Mouse (Mus musculus) liver, embryonic 12.5 days (tissue): Measurements from ENCODE around the gene 9530053A07Rik. TPM values are rescaled to one million over a fixed set of nuclear protein-coding genes. Genes with fewer than 3 reads are reported as not detected.

Experiments used
- ATAC-seq: fragments of 200-750 bp; cut with Nextera tagmentation; 2 replicates; pipeline ENCODE4 v1.8.0; 2017; ENCODE audit warnings: moderate number of reproducible peaks, mild to moderate bottlenecking, moderate library complexity
- H3K27ac ChIP-seq: fragments of 300-500 bp; sonication (generic); 2 replicates; pipeline ENCODE4 v1.5.1; 2016; ENCODE audit warnings: mild to moderate bottlenecking
- H3K27me3 ChIP-seq: fragments of 300-500 bp; sonication (generic); replicated peaks from 2 replicates; pipeline ENCODE4 v1.6.1; 2016; ENCODE audit warnings: mild to moderate bottlenecking, moderate library complexity
- H3K36me3 ChIP-seq: fragments of 300-500 bp; sonication (generic); 2 replicates; pipeline ENCODE4 v1.6.1; 2016; ENCODE audit warnings: mild to moderate bottlenecking, moderate library complexity
- H3K4me1 ChIP-seq: fragments of 300-500 bp; sonication (generic); 2 replicates; pipeline ENCODE4 v1.6.1; 2016
- H3K4me2 ChIP-seq: fragments of 300-500 bp; sonication (generic); 2 replicates; pipeline ENCODE4 v1.6.1; 2016; ENCODE audit warnings: mild to moderate bottlenecking, moderate library complexity
- H3K4me3 ChIP-seq: fragments of 300-500 bp; sonication (generic); 2 replicates; pipeline ENCODE4 v1.5.1; 2016; ENCODE audit warnings: mild to moderate bottlenecking, moderate library complexity
- H3K9ac ChIP-seq: fragments of 300-500 bp; sonication (generic); 2 replicates; pipeline ENCODE4 v1.6.1; 2016; ENCODE audit warnings: mild to moderate bottlenecking, moderate library complexity
- H3K9me3 ChIP-seq: fragments of 300-500 bp; sonication (generic); replicated peaks from 2 replicates; pipeline ENCODE4 v1.6.1; 2016; ENCODE audit warnings: mild to moderate bottlenecking, moderate library complexity
- WGBS: fragments of 180-500 bp; shearing (Covaris S2); methylation state at CpG from one replicate; pipeline ENCODE4 v1.1.7; 2016; ENCODE audit not compliant: insufficient replicate concordance; 5-methylcytosine and 5-hydroxymethylcytosine counted together
- polyA plus RNA-seq: library from polyadenylated mRNA; unstranded; fragments of >200 nt; fragmentation: Nextera tagmentation; extraction: Ambion mirVana; gene quantifications from 2 replicates; pipeline ENCODE4 v1.2.1, GENCODE M21; 2016

The 9530053A07Rik gene
- polyA plus RNA-seq, 1 experiment from 2014 or later: 0.01 TPM

DNA sequence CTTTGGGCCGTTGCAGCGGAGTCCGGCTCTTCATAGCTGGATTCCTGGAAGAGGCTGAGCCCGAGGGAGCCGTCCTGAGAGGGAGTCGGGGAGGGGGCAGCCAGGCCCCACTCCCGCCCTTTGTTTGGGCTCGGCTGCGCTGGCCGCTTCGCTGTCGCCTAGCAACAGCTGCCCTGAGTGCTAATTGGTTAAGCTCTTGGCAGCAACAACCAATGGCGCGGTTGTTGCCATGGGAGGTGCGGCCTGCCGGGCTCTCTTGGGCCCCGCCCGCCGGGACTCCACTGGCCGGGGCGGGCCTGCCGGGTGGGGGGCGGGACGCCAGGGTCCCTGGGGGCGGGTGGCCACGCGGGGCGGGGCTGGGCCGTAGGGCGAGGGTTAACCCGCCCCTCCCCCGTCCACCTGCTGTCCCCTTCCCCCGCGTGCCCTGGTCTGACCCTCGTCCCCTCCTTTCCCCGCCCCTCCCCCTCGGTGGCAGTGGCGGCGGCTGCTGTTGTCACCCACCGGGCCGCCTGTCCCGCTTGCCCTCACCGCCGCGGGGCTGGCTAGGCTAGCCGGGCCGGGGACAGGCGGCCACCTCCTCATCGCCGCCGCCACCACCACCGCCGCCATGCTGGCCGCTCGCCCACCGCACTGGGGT is 50.6 kb downstream of the 9530053A07Rik start:
- Histone ChIP-seq H3K36me3 (peaks cover 81% of the 10 kb centered on the region), H3K27ac (peak overlapping the region; percentile 90), H3K9me3 (no peaks in the 10 kb centered on the region), H3K4me3 (peak overlapping the region; percentile 92), H3K4me1 (peaks cover 22% of the 10 kb centered on the region), H3K27me3 (no peaks in the 10 kb centered on the region), H3K4me2 (peak overlapping the region; percentile 100), H3K9ac (peak overlapping the region; percentile 85)
- ATAC-seq: peak; percentile 92
- 2% methylated on average over 48 of the region's 56 CpGs for WGBS

DNA sequence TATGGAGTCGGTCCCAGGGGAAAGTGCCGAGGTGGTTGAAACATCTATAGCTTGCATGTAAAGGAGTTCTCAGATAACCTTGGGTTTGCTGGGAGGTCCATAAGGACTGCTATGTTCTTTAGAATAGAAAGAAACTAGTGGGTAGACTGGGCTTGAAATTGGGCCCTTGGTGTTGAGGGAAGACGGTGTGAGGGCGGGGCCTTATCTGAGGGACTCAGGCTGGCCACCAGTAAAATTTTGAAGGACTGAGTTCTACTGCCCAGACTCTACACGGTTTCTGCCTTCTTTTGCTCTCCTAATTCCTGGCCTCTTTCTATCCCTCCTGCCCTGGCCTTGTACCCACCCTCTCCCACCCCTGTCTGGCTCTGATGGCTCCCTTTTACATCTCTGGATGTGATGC is 51.6 kb downstream of the 9530053A07Rik start:
- Histone ChIP-seq H3K36me3 (peaks cover 81% of the 10 kb centered on the region), H3K9ac (peak overlapping the region; percentile 85), H3K4me1 (peaks cover 22% of the 10 kb centered on the region), H3K27me3 (no peaks in the 10 kb centered on the region), H3K4me2 (peak overlapping the region; percentile 100), H3K9me3 (no peaks in the 10 kb centered on the region), H3K4me3 (peak overlapping the region; percentile 92), H3K27ac (peak overlapping the region; percentile 90)
- WGBS: 54% methylated on average over 5 of the region's 5 CpGs
- ATAC-seq: no peak

DNA sequence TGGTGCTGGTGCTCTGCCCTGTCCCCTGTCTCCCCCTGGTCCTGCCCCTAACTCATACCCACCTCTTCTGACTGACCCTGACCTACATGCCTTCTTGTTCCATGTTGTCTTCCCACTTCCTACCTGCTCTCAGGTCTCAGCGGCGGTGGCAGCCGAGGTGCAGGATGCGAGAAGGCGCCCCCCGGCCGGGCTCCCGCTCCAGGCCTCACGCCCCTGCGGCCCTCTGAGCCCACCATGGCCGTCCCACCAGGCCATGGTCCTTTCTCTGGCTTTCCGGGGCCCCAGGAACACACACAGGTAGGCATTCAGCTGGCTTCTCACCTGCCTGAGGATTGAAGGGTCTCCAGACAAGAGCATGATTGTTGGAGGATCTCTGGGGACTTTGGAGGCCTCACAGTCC is 52.1 kb downstream of the 9530053A07Rik start:
- peaks cover 81% of the 10 kb centered on the region for H3K36me3 ChIP-seq
- H3K9me3 ChIP-seq: no peaks in the 10 kb centered on the region
- no peaks in the 10 kb centered on the region for H3K27me3 ChIP-seq
- H3K27ac ChIP-seq: peak overlapping the region; percentile 90
- H3K4me2 ChIP-seq: peak overlapping the region; percentile 100
- peaks cover 22% of the 10 kb centered on the region for H3K4me1 ChIP-seq
- ATAC-seq: no peak
- H3K9ac ChIP-seq: peak overlapping the region; percentile 85
- WGBS: 89% methylated on average over 12 of the region's 12 CpGs
- H3K4me3 ChIP-seq: peak overlapping the region; percentile 92

DNA sequence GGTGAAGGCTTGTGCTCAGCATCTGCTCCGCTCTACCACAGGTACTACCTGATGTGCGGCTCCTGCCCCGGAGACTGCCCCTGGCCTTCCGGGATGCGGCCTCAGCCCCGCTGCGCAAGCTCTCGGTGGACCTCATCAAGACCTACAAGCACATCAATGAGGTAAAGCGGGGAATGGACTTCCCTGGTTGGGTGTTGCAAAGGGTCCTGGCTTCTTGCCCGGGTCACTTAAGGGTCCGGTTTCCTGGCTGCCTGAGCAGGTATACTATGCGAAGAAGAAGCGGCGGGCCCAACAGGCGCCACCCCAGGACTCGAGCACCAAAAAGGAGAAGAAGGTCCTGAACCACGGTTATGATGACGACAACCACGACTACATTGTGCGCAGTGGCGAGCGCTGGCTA is 53.1 kb downstream of the 9530053A07Rik start:
- Histone ChIP-seq H3K9ac (no peak overlapping the region), H3K27me3 (no peaks in the 10 kb centered on the region), H3K4me2 (no peak overlapping the region), H3K36me3 (peaks cover 81% of the 10 kb centered on the region), H3K9me3 (no peaks in the 10 kb centered on the region), H3K4me1 (peaks cover 22% of the 10 kb centered on the region), H3K4me3 (no peak overlapping the region), H3K27ac (no peak overlapping the region; the same call in 1 of the 2 replicates)
- ATAC-seq: no peak
- WGBS: 88% methylated on average over 22 of the region's 22 CpGs

DNA sequence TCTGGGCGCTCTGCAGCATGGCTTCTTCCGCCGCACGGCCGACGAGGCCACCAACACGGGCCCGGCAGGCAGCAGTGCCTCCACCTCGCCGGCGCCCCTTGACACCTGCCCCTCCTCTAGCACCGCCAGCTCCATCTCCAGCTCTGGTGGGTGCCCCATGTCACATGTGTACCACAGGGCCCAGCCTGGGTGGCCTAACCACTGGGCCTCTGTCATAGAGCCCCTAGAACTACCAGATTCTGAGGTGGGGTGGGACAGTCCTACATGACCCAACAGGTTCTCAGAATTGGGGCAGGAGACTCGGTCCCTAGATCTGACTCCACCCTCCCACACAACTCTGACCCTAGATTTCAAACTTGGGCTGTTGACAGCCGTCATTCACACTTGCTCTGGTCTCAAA is 56.6 kb downstream of the 9530053A07Rik start:
- no peak overlapping the region for H3K9ac ChIP-seq
- 81% methylated on average over 14 of the region's 14 CpGs for WGBS
- peaks cover 99% of the 10 kb centered on the region for H3K36me3 ChIP-seq
- no peaks in the 10 kb centered on the region for H3K9me3 ChIP-seq
- no peak overlapping the region for H3K4me2 ChIP-seq
- H3K27ac ChIP-seq: no peak overlapping the region
- H3K4me1 ChIP-seq: peaks cover 9% of the 10 kb centered on the region
- no peak for ATAC-seq
- H3K27me3 ChIP-seq: no peaks in the 10 kb centered on the region
- H3K4me3 ChIP-seq: no peak overlapping the region

DNA sequence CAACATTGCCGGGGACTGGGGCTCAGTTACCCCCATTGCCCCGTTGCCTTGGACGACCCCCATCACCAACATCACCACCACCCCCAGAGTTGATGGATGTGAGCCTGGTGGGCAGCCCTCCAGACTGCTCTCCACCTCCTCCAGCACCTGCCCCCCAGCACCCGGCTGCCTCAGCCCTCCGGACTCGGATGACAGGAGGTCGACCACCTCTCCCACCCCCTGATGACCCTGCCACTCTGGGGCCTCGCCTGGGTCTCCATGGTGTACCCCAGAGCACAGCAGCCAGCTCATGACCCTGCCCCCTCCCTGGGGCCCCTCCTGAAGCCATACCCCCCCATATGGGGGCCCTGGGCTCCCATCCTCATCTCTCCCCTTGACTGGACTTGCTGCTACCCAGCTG is 57.4 kb downstream of the 9530053A07Rik start:
- ATAC-seq: no peak
- Histone ChIP-seq H3K36me3 (peaks cover 98% of the 10 kb centered on the region), H3K9me3 (no peaks in the 10 kb centered on the region), H3K4me3 (no peak overlapping the region), H3K27ac (no peak overlapping the region), H3K9ac (peak overlapping the region; percentile 25; the same call in 1 of the 2 replicates), H3K4me1 (peaks cover 1% of the 10 kb centered on the region; the same call in 1 of the 2 replicates), H3K27me3 (no peaks in the 10 kb centered on the region), H3K4me2 (no peak overlapping the region)
- WGBS: 79% methylated on average over 8 of the region's 8 CpGs

DNA sequence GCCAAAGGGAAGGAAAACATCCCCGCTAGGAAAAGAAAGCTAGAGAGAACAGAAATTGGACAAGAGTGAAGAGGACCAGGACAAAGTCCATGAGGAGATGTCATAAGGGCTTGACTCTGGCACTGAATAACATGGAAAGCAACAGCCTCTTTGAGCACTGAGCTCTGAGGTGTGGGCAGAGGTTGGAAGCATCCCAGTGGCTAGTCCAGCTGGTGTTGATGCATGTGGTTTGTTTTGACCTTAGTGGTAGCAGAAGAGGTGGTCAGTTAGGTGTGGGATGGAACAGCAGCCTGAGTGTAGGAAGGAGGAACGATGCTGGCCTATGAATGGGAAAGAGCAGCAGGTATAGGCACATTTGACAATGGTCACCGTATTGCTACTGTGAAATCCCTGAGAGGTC is 62.2 kb downstream of the 9530053A07Rik start:
- H3K4me2 ChIP-seq: no peak overlapping the region
- H3K9me3 ChIP-seq: no peaks in the 10 kb centered on the region
- H3K9ac ChIP-seq: no peak overlapping the region
- H3K36me3 ChIP-seq: peaks cover 77% of the 10 kb centered on the region
- no peak overlapping the region for H3K27ac ChIP-seq
- no peak for ATAC-seq
- no peaks in the 10 kb centered on the region for H3K4me1 ChIP-seq
- 87% methylated on average over 3 of the region's 3 CpGs for WGBS
- no peak overlapping the region for H3K4me3 ChIP-seq
- no peaks in the 10 kb centered on the region for H3K27me3 ChIP-seq

DNA sequence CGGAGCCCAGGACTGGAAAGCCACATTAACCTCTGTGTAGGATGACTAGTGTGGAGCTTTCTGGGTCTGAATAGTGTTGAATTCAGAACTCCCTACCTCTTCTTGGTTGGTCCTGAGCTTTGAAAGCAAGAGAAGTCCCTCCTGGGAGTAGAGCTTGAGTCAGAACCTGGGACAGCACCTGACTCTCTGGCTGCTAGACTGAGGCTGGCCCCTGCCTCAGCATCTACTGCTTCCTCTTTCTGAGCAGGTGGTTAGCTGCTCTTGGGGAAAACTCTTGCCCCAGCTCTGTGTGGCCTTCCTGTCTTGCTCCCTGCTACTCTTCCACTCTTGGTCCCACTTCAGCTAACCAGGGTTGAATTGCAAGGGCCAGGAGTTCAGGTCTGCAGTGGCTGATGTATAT is 62.6 kb downstream of the 9530053A07Rik start:
- ATAC-seq: no peak
- WGBS: 94% methylated on average over 1 of the region's 1 CpGs
- H3K9ac ChIP-seq: no peak overlapping the region
- H3K4me3 ChIP-seq: no peak overlapping the region
- H3K27ac ChIP-seq: no peak overlapping the region
- H3K36me3 ChIP-seq: peaks cover 72% of the 10 kb centered on the region
- no peaks in the 10 kb centered on the region for H3K4me1 ChIP-seq
- H3K9me3 ChIP-seq: no peaks in the 10 kb centered on the region
- H3K27me3 ChIP-seq: no peaks in the 10 kb centered on the region
- no peak overlapping the region for H3K4me2 ChIP-seq

DNA sequence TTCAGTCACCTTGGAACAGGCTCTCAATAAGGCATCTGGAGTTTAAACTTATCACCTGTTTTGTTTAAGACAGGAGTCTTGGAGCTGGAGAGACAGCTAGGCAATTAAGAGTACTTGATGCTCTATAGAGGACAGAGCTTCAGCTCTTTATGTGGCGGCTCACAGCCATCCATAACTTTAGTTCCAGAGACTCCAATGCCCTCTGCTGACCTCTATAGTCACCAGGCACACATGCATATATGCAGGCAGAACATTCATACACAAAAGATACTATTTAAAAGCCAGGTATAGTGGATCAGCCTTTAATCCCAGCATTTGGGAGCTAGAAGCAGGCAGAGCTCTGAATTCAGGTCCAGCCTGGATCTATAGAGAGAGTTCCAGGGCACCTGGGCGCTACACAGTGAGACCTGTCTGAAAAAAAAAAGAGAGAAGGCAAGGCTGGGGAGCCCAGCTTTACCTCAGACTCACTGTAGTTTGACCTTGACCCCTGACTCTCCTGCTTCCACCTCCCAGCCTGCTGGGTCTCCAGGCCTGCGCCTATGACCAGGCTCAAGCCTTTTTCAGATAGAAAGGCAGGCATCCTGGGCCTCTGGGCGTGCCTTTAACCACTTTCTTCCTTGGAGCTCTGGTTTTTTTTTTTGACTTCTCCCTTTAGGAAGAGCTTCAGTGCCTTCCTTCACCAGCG is 66.3 kb downstream of the 9530053A07Rik start:
- H3K9ac ChIP-seq: no peak overlapping the region
- 81% methylated on average over 5 of the region's 5 CpGs for WGBS

DNA sequence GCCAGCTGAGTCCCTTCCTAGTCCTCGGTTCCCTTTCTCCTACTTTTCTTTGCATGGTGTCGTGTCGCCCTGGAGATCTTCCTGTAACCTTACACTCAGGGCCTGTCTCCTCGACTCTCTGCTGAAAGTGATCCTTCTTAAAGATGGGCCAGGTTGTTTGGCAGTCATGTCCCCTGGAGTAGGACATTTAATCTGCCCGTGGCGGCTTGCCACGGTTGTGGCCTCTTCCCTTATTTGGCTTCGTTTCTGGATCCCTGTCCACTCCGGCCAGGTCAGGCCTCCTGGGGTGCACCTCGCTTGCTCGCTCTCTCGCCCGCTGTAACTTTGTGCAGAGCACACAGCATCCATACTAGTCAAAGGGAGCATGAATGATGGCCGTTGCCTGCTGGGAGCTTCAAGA is 67.3 kb downstream of the 9530053A07Rik start:
- H3K9ac ChIP-seq: no peak overlapping the region
- H3K36me3 ChIP-seq: peaks cover 27% of the 10 kb centered on the region
- WGBS: 78% methylated on average over 14 of the region's 14 CpGs
- H3K27me3 ChIP-seq: no peaks in the 10 kb centered on the region
- H3K4me1 ChIP-seq: no peaks in the 10 kb centered on the region
- no peaks in the 10 kb centered on the region for H3K9me3 ChIP-seq
- no peak for ATAC-seq
- H3K4me3 ChIP-seq: no peak overlapping the region
- H3K27ac ChIP-seq: no peak overlapping the region
- no peak overlapping the region for H3K4me2 ChIP-seq

More for the DNA sequence above, 66.3 kb downstream of the 9530053A07Rik start:
- no peaks in the 10 kb centered on the region for H3K9me3 ChIP-seq
- H3K36me3 ChIP-seq: peaks cover 36% of the 10 kb centered on the region
- no peaks in the 10 kb centered on the region for H3K27me3 ChIP-seq
- H3K27ac ChIP-seq: no peak overlapping the region
- no peak for ATAC-seq
- no peak overlapping the region for H3K4me2 ChIP-seq
- no peaks in the 10 kb centered on the region for H3K4me1 ChIP-seq
- no peak overlapping the region for H3K4me3 ChIP-seq

DNA sequence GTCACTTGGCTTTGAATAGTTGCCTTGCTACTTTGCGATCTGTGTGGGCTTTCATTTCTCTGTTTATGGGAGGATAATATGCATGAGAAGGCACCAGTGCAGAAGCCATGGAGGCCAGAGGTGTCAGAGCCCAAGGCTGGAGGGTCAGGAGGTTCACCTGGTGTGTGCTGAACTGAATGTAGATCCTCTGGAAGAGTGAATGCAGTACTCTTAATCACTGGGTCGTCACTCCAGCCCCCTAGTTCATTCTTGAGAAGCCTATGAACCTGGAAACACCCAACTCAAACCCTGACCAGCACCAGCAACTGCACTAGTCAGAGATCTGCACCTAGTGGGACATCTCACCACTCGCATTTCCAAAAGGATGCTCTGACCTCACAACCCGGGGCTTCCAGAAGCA is 69.8 kb downstream of the 9530053A07Rik start:
- no peaks in the 10 kb centered on the region for H3K9me3 ChIP-seq
- H3K4me1 ChIP-seq: no peaks in the 10 kb centered on the region
- no peaks in the 10 kb centered on the region for H3K27me3 ChIP-seq
- H3K4me3 ChIP-seq: no peak overlapping the region
- H3K36me3 ChIP-seq: peaks cover 9% of the 10 kb centered on the region
- ATAC-seq: no peak
- 55% methylated on average over 4 of the region's 4 CpGs for WGBS
- no peak overlapping the region for H3K27ac ChIP-seq
- no peak overlapping the region for H3K4me2 ChIP-seq
- H3K9ac ChIP-seq: no peak overlapping the region

DNA sequence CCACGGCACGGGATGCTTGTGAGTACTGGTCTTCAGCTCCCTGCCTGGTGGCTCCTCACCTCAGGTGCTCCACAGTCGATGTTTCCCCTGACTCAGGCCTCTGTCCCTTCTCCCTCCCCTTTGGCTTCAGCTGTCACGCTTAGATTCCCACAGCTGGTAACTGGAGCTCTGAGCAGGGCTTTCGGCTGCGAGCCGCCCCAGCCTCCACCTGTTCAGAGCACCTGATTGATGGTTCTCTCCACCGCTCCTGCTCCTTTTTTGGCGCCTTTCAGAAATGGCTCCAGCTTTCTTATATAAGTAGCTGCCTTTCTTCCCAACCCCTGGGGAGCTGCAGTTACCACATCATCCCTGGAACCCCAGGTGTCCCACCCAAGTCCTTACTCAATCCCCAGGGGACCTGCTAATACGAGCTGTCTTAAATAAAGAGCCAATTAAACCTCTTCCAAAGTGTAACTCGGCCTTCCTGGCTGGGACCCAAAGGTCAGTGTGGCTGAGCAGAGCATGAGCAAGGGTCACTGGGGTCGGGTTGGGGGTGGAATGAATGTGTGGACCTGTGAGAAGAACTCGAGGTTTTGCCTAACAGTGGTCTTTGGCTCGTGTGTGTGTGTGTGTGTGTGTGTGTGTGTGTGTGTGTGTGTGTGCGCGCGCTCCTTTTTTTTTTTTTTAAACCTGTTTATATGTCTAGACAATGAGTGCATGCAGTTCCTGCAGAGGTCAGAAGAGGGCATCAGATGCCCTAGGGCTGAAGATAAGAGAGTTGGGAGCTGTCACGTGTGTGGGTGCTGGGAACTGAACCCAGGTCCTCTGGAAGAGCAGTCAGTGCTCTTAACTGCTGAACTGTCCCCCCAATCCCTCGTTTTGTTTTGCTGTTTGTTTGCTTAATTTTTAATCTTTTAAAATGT is 74.2 kb downstream of the 9530053A07Rik start:
- ATAC-seq: peak; percentile 60; the same call in 1 of the 2 replicates

More for the DNA sequence above, 74.2 kb downstream of the 9530053A07Rik start:
- Histone ChIP-seq H3K4me2 (no peak overlapping the region), H3K36me3 (no peaks in the 10 kb centered on the region), H3K4me3 (no peak overlapping the region), H3K27me3 (no peaks in the 10 kb centered on the region), H3K9ac (no peak overlapping the region), H3K9me3 (no peaks in the 10 kb centered on the region), H3K27ac (peak overlapping the region; percentile 41; the same call in 1 of the 2 replicates), H3K4me1 (0 out of 2 replicates have a peak, but pooled peaks cover 2% of the 10 kb centered on the region)
- 48% methylated on average over 19 of the region's 19 CpGs for WGBS
